ENCODE assay signal across 18 mouse cellular contexts in genomic region chr4:148358336-148358735, GRCm38 (mm10).
"Had no signal": no experiment of that assay in that cellular context is flagged by ENCODE, and none has a peak within 500 bp of the region (broad histone marks: within the 10 kb centered on the region; RNA-seq: fewer than 3 reads in every experiment).

No protein-coding gene starts in this region.

- DNase-seq: kidney, adult 18-20 months; kidney, adult 9 months; kidney, postnatal 14 days; kidney, postnatal 4 days; layer of hippocampus, adult 9-11 months; layer of hippocampus, postnatal 36 days; liver, embryonic 13.5 days; lung, adult 2 months; lung, postnatal 14 days; lung, postnatal 4 days; retina, postnatal 1 day; right cerebral cortex, postnatal 25 days; spleen, adult 18-20 months; thymus, postnatal 25 days had no signal

- H3K9ac ChIP-seq: liver, embryonic 13.5 days; stomach, embryonic 15.5 days had no signal

- H3K4me1 ChIP-seq: liver, embryonic 13.5 days; stomach, embryonic 15.5 days had no signal

- H3K27me3 ChIP-seq: liver, embryonic 13.5 days; stomach, embryonic 15.5 days had no signal

- ATAC-seq: inflammation-experienced regulatory T-cells, adult 6 months; intestine, embryonic 16.5 days had no signal

- H3K4me3 ChIP-seq: left cerebral cortex, adult 2 months; liver, embryonic 13.5 days; stomach, embryonic 15.5 days had no signal

- H3K9me3 ChIP-seq: stomach, embryonic 15.5 days had no signal

- H3K36me3 ChIP-seq: liver, embryonic 13.5 days; stomach, embryonic 15.5 days had no signal

- H3K4me2 ChIP-seq: liver, embryonic 13.5 days; stomach, embryonic 15.5 days had no signal

- H3K27ac ChIP-seq: liver, embryonic 13.5 days; stomach, embryonic 15.5 days had no signal
